Mouse (Mus musculus): ENCODE data around the gene Axl.

Axl gene

DNA sequence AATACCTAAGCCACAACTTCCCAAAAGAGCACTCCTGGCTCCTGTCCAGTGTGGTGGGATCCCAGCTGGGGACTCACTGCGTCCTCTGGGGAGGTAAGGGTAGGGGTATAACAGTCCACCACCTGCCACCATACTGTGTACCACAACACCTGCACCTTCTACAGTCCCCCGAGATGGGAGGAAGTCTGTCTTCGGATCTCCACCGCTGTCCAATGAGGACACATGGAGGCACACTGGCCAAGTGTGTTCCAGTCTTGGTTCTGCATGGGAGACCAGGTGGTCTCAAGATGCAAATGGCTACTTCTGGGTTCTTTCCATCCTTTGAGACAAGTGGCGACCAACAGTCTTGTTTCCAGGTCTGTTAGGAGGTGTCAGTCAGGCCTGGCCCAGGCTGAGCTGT is 77.3 kb downstream of the Axl start:
- DNase-seq (ENCODE audit: inconsistent ontology term): no peak

DNA sequence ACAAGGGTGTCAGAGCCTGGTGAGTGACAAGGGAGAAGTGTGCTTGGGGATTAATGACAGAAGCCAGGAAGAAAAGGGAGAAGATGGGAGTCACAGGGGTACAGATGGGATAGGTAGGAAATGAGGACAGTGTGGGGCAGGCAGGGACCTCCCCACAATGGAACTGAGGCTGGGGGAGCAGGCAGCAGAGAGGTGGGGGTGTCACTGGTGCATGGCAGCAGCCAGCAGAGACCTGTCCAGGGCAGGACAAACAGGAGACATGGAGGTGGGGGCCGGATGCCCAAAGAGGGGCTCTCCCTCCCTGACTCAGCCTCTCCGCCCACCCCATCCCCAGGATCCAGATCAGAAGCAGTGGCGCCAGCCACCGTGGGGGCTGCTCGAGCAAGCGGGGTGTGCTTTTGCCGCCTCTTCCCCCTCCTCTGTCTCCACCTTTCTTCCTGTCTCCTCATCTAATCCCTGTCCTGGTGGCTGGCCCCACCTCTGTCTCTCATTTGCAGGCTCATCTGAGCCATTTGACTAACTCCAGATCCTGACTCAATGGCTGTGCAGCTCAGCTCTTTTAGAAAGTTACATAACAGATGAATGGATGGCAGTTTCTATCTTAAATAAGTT is 77.9 kb downstream of the Axl start:
- peak; percentile 76 for DNase-seq (ENCODE audit: inconsistent ontology term)

DNA sequence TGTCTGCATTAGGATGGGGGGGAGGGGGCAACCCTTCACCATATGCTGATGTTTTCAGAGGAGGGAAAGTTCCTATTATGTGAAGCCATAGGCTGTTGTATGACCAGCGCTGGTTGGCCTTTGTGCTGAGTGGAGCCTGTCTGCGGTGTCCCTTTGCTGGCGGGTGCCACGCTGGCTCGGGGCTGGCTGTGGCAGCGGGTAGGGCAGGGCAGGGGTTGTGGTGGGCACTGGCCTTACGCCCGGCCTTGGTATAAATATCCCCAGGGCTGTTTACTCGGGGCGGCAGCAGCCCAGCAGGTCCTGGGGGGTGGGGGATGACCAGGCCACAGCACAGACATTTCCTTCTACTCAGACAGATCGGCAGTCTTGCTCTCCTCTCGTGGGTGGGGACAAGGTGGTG is 78.5 kb downstream of the Axl start:
- DNase-seq (ENCODE audit: inconsistent ontology term): peak; percentile 76

DNA sequence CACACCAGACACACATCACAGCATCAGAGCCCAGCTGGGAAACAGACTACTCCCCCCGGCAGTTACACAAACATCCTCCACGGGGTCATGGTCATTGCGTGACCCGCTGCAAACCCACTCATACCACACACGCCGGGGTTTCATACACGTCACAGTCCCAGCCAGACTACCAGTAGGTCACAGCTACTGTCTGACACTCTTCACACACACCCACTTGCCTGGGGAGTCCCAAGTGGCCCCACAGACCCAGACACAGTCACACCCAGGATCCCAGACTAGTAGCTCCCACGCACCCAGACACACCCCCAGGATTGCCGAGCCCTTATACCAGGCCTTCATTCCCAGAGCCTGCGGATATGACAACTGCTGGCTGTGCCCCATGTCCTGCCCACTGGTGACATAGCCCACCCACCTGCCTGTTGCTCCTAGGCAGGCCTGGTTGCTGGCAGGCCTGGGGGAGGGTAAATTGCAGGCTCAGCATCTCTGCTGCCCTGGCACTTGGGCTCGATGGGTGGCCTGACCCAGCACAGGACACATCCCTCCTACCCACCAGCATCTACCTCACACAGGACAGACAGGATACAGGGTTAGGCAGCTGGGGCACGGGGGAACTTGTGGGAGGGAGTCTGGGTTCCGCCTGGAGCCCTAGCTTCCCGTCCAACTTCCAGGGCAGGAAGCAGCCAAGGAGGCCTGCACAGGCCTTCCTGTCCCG is 80.8 kb downstream of the Axl start:
- peak; percentile 60 for DNase-seq (ENCODE audit: inconsistent ontology term)
